Mouse (Mus musculus): ENCODE measurements at regions not wholly inside any gene's neighbourhood (a gene's known extent, or its start where the extent isn't known, plus 50 kb on each side); places are given as distances from the start of the nearest gene placed in this dataset.

- no peaks in the 10 kb centered on the region for H3K4me1 ChIP-seq (replicated peaks; ENCODE audit: control insufficient read depth in 2 of 2, insufficient read depth in 2 of 2, low read length in 1 of 2)
- ATAC-seq (ENCODE audit: insufficient read depth): no peak
- no peak for DNase-seq (ENCODE audit: low read depth in 3 of 3, low spot score in 3 of 3)
- no peak overlapping the region for H3K4me2 ChIP-seq (ENCODE audit: low read depth)
- H3K27me3 ChIP-seq (ENCODE audit: control insufficient read depth, insufficient read depth, low read length): no peaks in the 10 kb centered on the region
- H3K36me3 ChIP-seq (replicated peaks; ENCODE audit: control insufficient read depth, insufficient read depth, low read depth): no peaks in the 10 kb centered on the region
- no peak overlapping the region for H3K4me3 ChIP-seq (ENCODE audit: insufficient read depth in 1 of 2, low read depth in 2 of 2, low read length in 2 of 2)
- no peak for TF ChIP-seq EP300 (IDR thresholded peaks at IDR 0.05; ENCODE audit: low read depth)
- TF ChIP-seq CTCF (IDR thresholded peaks at IDR 0.05; ENCODE audit: low read depth): no peak
- whole genome bisulfite sequencing (ENCODE audit: insufficient replicate concordance): 80% methylated on average over 2 of the region's 2 CpGs
- no peaks in the 10 kb centered on the region for H3K9me3 ChIP-seq (ENCODE audit: control insufficient read depth, low read length)
- no peak overlapping the region for H3K9ac ChIP-seq (replicated peaks)
- H3K27ac ChIP-seq: no peak overlapping the region
Measured at GRCm38 (mm10) chr17:61058471-61058870, 1822.6 kb downstream of the Efna5 start.

- H3K9me3 ChIP-seq (ENCODE audit: control insufficient read depth, low read length): no peaks in the 10 kb centered on the region
- no peaks in the 10 kb centered on the region for H3K36me3 ChIP-seq (replicated peaks; ENCODE audit: control insufficient read depth, insufficient read depth, low read depth)
- WGBS (ENCODE audit: insufficient replicate concordance): 59% methylated on average over 4 of the region's 4 CpGs
- ATAC-seq (ENCODE audit: insufficient read depth) (no peak), DNase-seq (ENCODE audit: low read depth in 3 of 3, low spot score in 3 of 3) (no peak)
- H3K4me3 ChIP-seq (ENCODE audit: insufficient read depth in 1 of 2, low read depth in 2 of 2, low read length in 2 of 2): no peak overlapping the region
- H3K9ac ChIP-seq (replicated peaks): no peak overlapping the region
- H3K27ac ChIP-seq: no peak overlapping the region
- no peak for TF ChIP-seq CTCF (IDR thresholded peaks at IDR 0.05; ENCODE audit: low read depth)
- TF ChIP-seq EP300 (IDR thresholded peaks at IDR 0.05; ENCODE audit: low read depth): no peak
- H3K27me3 ChIP-seq (ENCODE audit: control insufficient read depth, insufficient read depth, low read length): no peaks in the 10 kb centered on the region
- no peak overlapping the region for H3K4me2 ChIP-seq (ENCODE audit: low read depth)
- H3K4me1 ChIP-seq (replicated peaks; ENCODE audit: control insufficient read depth in 2 of 2, insufficient read depth in 2 of 2, low read length in 1 of 2): no peaks in the 10 kb centered on the region
Measured at GRCm38 (mm10) chr17:61033544-61034251, 1847.4 kb downstream of the Efna5 start.

GRCm38 (mm10) chr17:61018647-61019046, 1862.5 kb downstream of the Efna5 start:
- WGBS (ENCODE audit: insufficient replicate concordance): 79% methylated on average over 4 of the region's 4 CpGs
- no peak for DNase-seq (ENCODE audit: low read depth in 3 of 3, low spot score in 3 of 3)
- Histone ChIP-seq H3K9ac (replicated peaks) (no peak overlapping the region), H3K4me3 (ENCODE audit: insufficient read depth in 1 of 2, low read depth in 2 of 2, low read length in 2 of 2) (no peak overlapping the region), H3K4me1 (replicated peaks; ENCODE audit: control insufficient read depth in 2 of 2, insufficient read depth in 2 of 2, low read length in 1 of 2) (no peaks in the 10 kb centered on the region), H3K4me2 (ENCODE audit: low read depth) (no peak overlapping the region), H3K9me3 (ENCODE audit: control insufficient read depth, low read length) (no peaks in the 10 kb centered on the region), H3K27ac (no peak overlapping the region), H3K27me3 (ENCODE audit: control insufficient read depth, insufficient read depth, low read length) (no peaks in the 10 kb centered on the region), H3K36me3 (replicated peaks; ENCODE audit: control insufficient read depth, insufficient read depth, low read depth) (no peaks in the 10 kb centered on the region)
- TF ChIP-seq EP300 (IDR thresholded peaks at IDR 0.05; ENCODE audit: low read depth): no peak
- TF ChIP-seq CTCF (IDR thresholded peaks at IDR 0.05; ENCODE audit: low read depth): no peak
- ATAC-seq (ENCODE audit: insufficient read depth): no peak
